Mouse (Mus musculus): Measurements from ENCODE around the gene Rasd1. TPM values are rescaled to one million over a fixed set of nuclear protein-coding genes. Genes with fewer than 3 reads are reported as not detected.
A peak's percentile ranks its signal among the peaks of the same experiment; 100 is the strongest.

The Rasd1 gene
- total and polyA plus RNA-seq, 2 experiments from 2014 or later, result 1.00 to 3.3 TPM

- no peaks in the 10 kb centered on the region for H3K9me3 ChIP-seq (ENCODE audit: low read length)
- ATAC-seq, result peak; percentile 69
- H3K4me3 ChIP-seq (ENCODE audit: low read depth, low read length), result no peak overlapping the region
- no peaks in the 10 kb centered on the region for H3K36me3 ChIP-seq (ENCODE audit: insufficient read depth)
- H3K4me2 ChIP-seq (ENCODE audit: low read depth), result no peak overlapping the region
- H3K4me1 ChIP-seq (ENCODE audit: insufficient read depth), result peaks cover 7% of the 10 kb centered on the region; the same call in 1 of the 2 replicates
- 0 out of 2 replicates have a peak overlapping the region, but pooled peaks have one; percentile 9 for H3K27ac ChIP-seq (ENCODE audit: low read depth, low read length)
- 45% methylated on average over 12 of the region's 12 CpGs for WGBS
- no peak overlapping the region for H3K9ac ChIP-seq
- DNase-seq, result peak; percentile 6
- no peaks in the 10 kb centered on the region for H3K27me3 ChIP-seq (ENCODE audit: insufficient read depth, low read length)
- TF ChIP-seq CTCF (IDR thresholded peaks at IDR 0.05; ENCODE audit: low read depth), result no peak
Measured at GRCm38 (mm10) chr11:59933943-59934342, 30.8 kb downstream of the Rasd1 start.

- Histone ChIP-seq H3K9me3 (ENCODE audit: low read length) (no peaks in the 10 kb centered on the region), H3K27me3 (ENCODE audit: insufficient read depth, low read length) (no peaks in the 10 kb centered on the region), H3K4me3 (ENCODE audit: low read depth, low read length) (no peak overlapping the region), H3K27ac (ENCODE audit: low read depth, low read length) (no peak overlapping the region), H3K4me2 (ENCODE audit: low read depth) (no peak overlapping the region), H3K9ac (no peak overlapping the region), H3K4me1 (ENCODE audit: insufficient read depth) (peaks cover 7% of the 10 kb centered on the region; the same call in 1 of the 2 replicates), H3K36me3 (ENCODE audit: insufficient read depth) (no peaks in the 10 kb centered on the region)
- DNase-seq (no peak), ATAC-seq (no peak)
- TF ChIP-seq CTCF (IDR thresholded peaks at IDR 0.05; ENCODE audit: low read depth), result no peak
- WGBS, result 71% methylated on average over 9 of the region's 9 CpGs
Measured at GRCm38 (mm10) chr11:59932560-59933337, 32.0 kb downstream of the Rasd1 start.

GRCm38 (mm10) chr11:59930031-59930430 lies 34.7 kb downstream of the Rasd1 start:
- WGBS, result 50% methylated on average over 4 of the region's 4 CpGs
- H3K9me3 ChIP-seq (ENCODE audit: low read length), result no peaks in the 10 kb centered on the region
- H3K27ac ChIP-seq (ENCODE audit: low read depth, low read length), result no peak overlapping the region
- H3K27me3 ChIP-seq (ENCODE audit: insufficient read depth, low read length), result no peaks in the 10 kb centered on the region
- ATAC-seq, result no peak
- H3K4me3 ChIP-seq (ENCODE audit: low read depth, low read length), result no peak overlapping the region
- no peaks in the 10 kb centered on the region for H3K36me3 ChIP-seq (ENCODE audit: insufficient read depth)
- H3K9ac ChIP-seq, result no peak overlapping the region
- H3K4me2 ChIP-seq (ENCODE audit: low read depth), result no peak overlapping the region
- H3K4me1 ChIP-seq (ENCODE audit: insufficient read depth), result peaks cover 7% of the 10 kb centered on the region; the same call in 1 of the 2 replicates
- no peak for DNase-seq
- no peak for TF ChIP-seq CTCF (IDR thresholded peaks at IDR 0.05; ENCODE audit: low read depth)

GRCm38 (mm10) chr11:59921265-59921664 lies 43.5 kb downstream of the Rasd1 start:
- Histone ChIP-seq H3K9me3 (ENCODE audit: low read length) (no peaks in the 10 kb centered on the region), H3K27ac (ENCODE audit: low read depth, low read length) (no peak overlapping the region), H3K27me3 (ENCODE audit: insufficient read depth, low read length) (no peaks in the 10 kb centered on the region), H3K9ac (no peak overlapping the region), H3K4me2 (ENCODE audit: low read depth) (no peak overlapping the region), H3K4me3 (ENCODE audit: low read depth, low read length) (no peak overlapping the region), H3K4me1 (ENCODE audit: insufficient read depth) (no peaks in the 10 kb centered on the region), H3K36me3 (ENCODE audit: insufficient read depth) (no peaks in the 10 kb centered on the region)
- TF ChIP-seq CTCF (IDR thresholded peaks at IDR 0.05; ENCODE audit: low read depth), result no peak
- DNase-seq (no peak), ATAC-seq (no peak)
- WGBS, result 15% methylated on average over 7 of the region's 7 CpGs

GRCm38 (mm10) chr11:59920331-59920730 lies 44.4 kb downstream of the Rasd1 start:
- Histone ChIP-seq H3K36me3 (ENCODE audit: insufficient read depth) (no peaks in the 10 kb centered on the region), H3K4me1 (ENCODE audit: insufficient read depth) (no peaks in the 10 kb centered on the region), H3K9ac (no peak overlapping the region), H3K9me3 (ENCODE audit: low read length) (no peaks in the 10 kb centered on the region), H3K27me3 (ENCODE audit: insufficient read depth, low read length) (no peaks in the 10 kb centered on the region), H3K27ac (ENCODE audit: low read depth, low read length) (no peak overlapping the region), H3K4me2 (ENCODE audit: low read depth) (no peak overlapping the region), H3K4me3 (ENCODE audit: low read depth, low read length) (no peak overlapping the region)
- TF ChIP-seq CTCF (IDR thresholded peaks at IDR 0.05; ENCODE audit: low read depth), result no peak
- WGBS, result 77% methylated on average over 5 of the region's 5 CpGs
- no peak for DNase-seq
- ATAC-seq, result no peak

GRCm38 (mm10) chr11:59919401-59919800 lies 45.3 kb downstream of the Rasd1 start:
- no peaks in the 10 kb centered on the region for H3K9me3 ChIP-seq (ENCODE audit: low read length)
- DNase-seq (no peak), ATAC-seq (no peak)
- no peak overlapping the region for H3K27ac ChIP-seq (ENCODE audit: low read depth, low read length)
- H3K27me3 ChIP-seq (ENCODE audit: insufficient read depth, low read length), result no peaks in the 10 kb centered on the region
- 70% methylated on average over 3 of the region's 3 CpGs for WGBS
- no peaks in the 10 kb centered on the region for H3K4me1 ChIP-seq (ENCODE audit: insufficient read depth)
- no peaks in the 10 kb centered on the region for H3K36me3 ChIP-seq (ENCODE audit: insufficient read depth)
- no peak for TF ChIP-seq CTCF (IDR thresholded peaks at IDR 0.05; ENCODE audit: low read depth)
- no peak overlapping the region for H3K4me2 ChIP-seq (ENCODE audit: low read depth)
- no peak overlapping the region for H3K9ac ChIP-seq
- no peak overlapping the region for H3K4me3 ChIP-seq (ENCODE audit: low read depth, low read length)

GRCm38 (mm10) chr11:59918014-59918413 lies 46.7 kb downstream of the Rasd1 start:
- H3K9me3 ChIP-seq (ENCODE audit: low read length), result no peaks in the 10 kb centered on the region
- no peaks in the 10 kb centered on the region for H3K4me1 ChIP-seq (ENCODE audit: insufficient read depth)
- WGBS, result 28% methylated on average over 4 of the region's 4 CpGs
- no peaks in the 10 kb centered on the region for H3K36me3 ChIP-seq (ENCODE audit: insufficient read depth)
- no peak overlapping the region for H3K4me2 ChIP-seq (ENCODE audit: low read depth)
- TF ChIP-seq CTCF (IDR thresholded peaks at IDR 0.05; ENCODE audit: low read depth), result no peak
- H3K27me3 ChIP-seq (ENCODE audit: insufficient read depth, low read length), result no peaks in the 10 kb centered on the region
- no peak overlapping the region for H3K9ac ChIP-seq
- ATAC-seq (no peak), DNase-seq (no peak)
- no peak overlapping the region for H3K27ac ChIP-seq (ENCODE audit: low read depth, low read length)
- no peak overlapping the region for H3K4me3 ChIP-seq (ENCODE audit: low read depth, low read length)

All from forebrain, postnatal 0 days (tissue).